Mouse (Mus musculus) forebrain, embryonic 14.5 days (tissue): Measurements from ENCODE around the gene Ube2d3. TPM values are rescaled to one million over a fixed set of nuclear protein-coding genes. Genes with fewer than 3 reads are reported as not detected.

Experiments used
- ATAC-seq: fragments of 200-750 bp; cut with Nextera tagmentation; 2 replicates; pipeline ENCODE4 v1.8.0; 2017; ENCODE audit warnings: mild to moderate bottlenecking, moderate library complexity
- DNase-seq: peaks from one replicate; pipeline ENCODE4 v3.0.0-alpha.2; 2015; ENCODE audit warnings: low spot score
- H3K27ac ChIP-seq: fragments of 300-500 bp; sonication (generic); 2 replicates; pipeline ENCODE4 v1.5.1; 2014; ENCODE audit warnings: low read depth, mild to moderate bottlenecking, control low read depth, low read length, moderate library complexity
- H3K27me3 ChIP-seq: fragments of 300-500 bp; sonication (generic); replicated peaks from 2 replicates; pipeline ENCODE4 v1.6.1; 2014; ENCODE audit warnings: low read length, control low read depth, mixed read lengths; ENCODE audit not compliant: control insufficient read depth, insufficient read depth
- H3K36me3 ChIP-seq: fragments of 300-500 bp; sonication (generic); 2 replicates; pipeline ENCODE4 v1.6.1; 2014; ENCODE audit warnings: low read length, control low read depth; ENCODE audit not compliant: control insufficient read depth, insufficient read depth
- H3K4me1 ChIP-seq: fragments of 300-500 bp; sonication (generic); 2 replicates; pipeline ENCODE4 v1.6.1; 2014; ENCODE audit warnings: antibody characterized with exemption, low read length, control low read depth; ENCODE audit not compliant: control insufficient read depth, insufficient read depth
- H3K4me2 ChIP-seq: fragments of 300-500 bp; sonication (generic); 2 replicates; pipeline ENCODE4 v1.6.1; 2014; ENCODE audit warnings: mild to moderate bottlenecking, control low read depth, low read length
- H3K4me3 ChIP-seq: fragments of 300-500 bp; sonication (generic); 2 replicates; pipeline ENCODE4 v1.5.1; 2014; ENCODE audit warnings: low read depth, low read length, control low read depth
- H3K9ac ChIP-seq: fragments of 300-500 bp; sonication (generic); 2 replicates; pipeline ENCODE4 v1.6.1; 2014; ENCODE audit warnings: mild to moderate bottlenecking, low read length, control low read depth, moderate library complexity
- H3K9me3 ChIP-seq: fragments of 300-500 bp; sonication (generic); replicated peaks from 2 replicates; pipeline ENCODE4 v1.6.1; 2016; ENCODE audit warnings: low read length, control low read depth, mixed read lengths; ENCODE audit not compliant: control insufficient read depth
- WGBS: fragments of 180-500 bp; shearing (Covaris S2); extraction: QIAGEN DNeasy Blood & Tissue Kit; methylation state at CpG from one replicate; pipeline ENCODE4 v1.1.7; 2014; 5-methylcytosine and 5-hydroxymethylcytosine counted together
- polyA plus RNA-seq: library from polyadenylated mRNA; unstranded; fragments of >200 nt; fragmentation: Nextera tagmentation; extraction: Ambion mirVana; gene quantifications from 2 replicates; pipeline ENCODE4 v1.2.1, GENCODE M21; 2014

The Ube2d3 gene
- polyA plus RNA-seq, 1 experiment from 2014 or later: 473 TPM

- no peak overlapping the region for H3K27ac ChIP-seq
- no peaks in the 10 kb centered on the region for H3K9me3 ChIP-seq
- H3K4me3 ChIP-seq: no peak overlapping the region
- H3K4me1 ChIP-seq: peaks cover 9% of the 10 kb centered on the region
- ATAC-seq (no peak), DNase-seq (no peak)
- no peak overlapping the region for H3K4me2 ChIP-seq
- H3K27me3 ChIP-seq: no peaks in the 10 kb centered on the region
- no peak overlapping the region for H3K9ac ChIP-seq
- H3K36me3 ChIP-seq: peaks cover 9% of the 10 kb centered on the region; the same call in 1 of the 2 replicates
Observed at GRCm38 (mm10) chr3:135444930-135445329, 7.0 kb downstream of the Ube2d3 start.

- DNase-seq (no peak), ATAC-seq (no peak)
- H3K4me3 ChIP-seq: no peak overlapping the region
- H3K27ac ChIP-seq: no peak overlapping the region
- H3K27me3 ChIP-seq: no peaks in the 10 kb centered on the region
- no peaks in the 10 kb centered on the region for H3K9me3 ChIP-seq
- H3K36me3 ChIP-seq: peaks cover 40% of the 10 kb centered on the region
- no peaks in the 10 kb centered on the region for H3K4me1 ChIP-seq
- H3K4me2 ChIP-seq: no peak overlapping the region
- H3K9ac ChIP-seq: no peak overlapping the region
Observed at GRCm38 (mm10) chr3:135458981-135459380, 21.0 kb downstream of the Ube2d3 start.

GRCm38 (mm10) chr3:135468402-135468801, 30.5 kb downstream of the Ube2d3 start:
- Histone ChIP-seq H3K27me3 (no peaks in the 10 kb centered on the region), H3K27ac (no peak overlapping the region; the same call in 1 of the 2 replicates), H3K36me3 (peaks cover 17% of the 10 kb centered on the region; the same call in 1 of the 2 replicates), H3K4me2 (no peak overlapping the region), H3K4me1 (no peaks in the 10 kb centered on the region), H3K4me3 (no peak overlapping the region), H3K9ac (no peak overlapping the region), H3K9me3 (no peaks in the 10 kb centered on the region)
- ATAC-seq (no peak), DNase-seq (no peak)
- 89% methylated on average over 1 of the region's 1 CpGs for WGBS

- H3K9me3 ChIP-seq: no peaks in the 10 kb centered on the region
- no peak overlapping the region for H3K27ac ChIP-seq
- H3K9ac ChIP-seq: no peak overlapping the region
- 59% methylated on average over 3 of the region's 3 CpGs for WGBS
- ATAC-seq (peak; percentile 17; the same call in 1 of the 2 replicates), DNase-seq (no peak)
- H3K4me3 ChIP-seq: no peak overlapping the region
- H3K36me3 ChIP-seq: peaks cover 13% of the 10 kb centered on the region; the same call in 1 of the 2 replicates
- no peaks in the 10 kb centered on the region for H3K4me1 ChIP-seq
- H3K27me3 ChIP-seq: no peaks in the 10 kb centered on the region
- no peak overlapping the region for H3K4me2 ChIP-seq
Observed at GRCm38 (mm10) chr3:135469146-135469545, 31.2 kb downstream of the Ube2d3 start.

GRCm38 (mm10) chr3:135469974-135470373, 32.0 kb downstream of the Ube2d3 start:
- H3K4me2 ChIP-seq: no peak overlapping the region
- no peak overlapping the region for H3K4me3 ChIP-seq
- no peaks in the 10 kb centered on the region for H3K27me3 ChIP-seq
- H3K4me1 ChIP-seq: no peaks in the 10 kb centered on the region
- H3K36me3 ChIP-seq: 0 out of 2 replicates have a peak, but pooled peaks cover 5% of the 10 kb centered on the region
- no peak overlapping the region for H3K27ac ChIP-seq
- 38% methylated on average over 4 of the region's 4 CpGs for WGBS
- H3K9me3 ChIP-seq: no peaks in the 10 kb centered on the region
- H3K9ac ChIP-seq: no peak overlapping the region
- DNase-seq (peak; percentile 72), ATAC-seq (peak; percentile 49; the same call in 1 of the 2 replicates)

GRCm38 (mm10) chr3:135470823-135471222, 32.9 kb downstream of the Ube2d3 start:
- H3K36me3 ChIP-seq: 0 out of 2 replicates have a peak, but pooled peaks cover 5% of the 10 kb centered on the region
- H3K9me3 ChIP-seq: no peaks in the 10 kb centered on the region
- no peak overlapping the region for H3K9ac ChIP-seq
- H3K4me2 ChIP-seq: no peak overlapping the region
- WGBS: 78% methylated on average over 1 of the region's 1 CpGs
- no peak for DNase-seq
- H3K4me1 ChIP-seq: no peaks in the 10 kb centered on the region
- no peak overlapping the region for H3K27ac ChIP-seq
- no peaks in the 10 kb centered on the region for H3K27me3 ChIP-seq
- no peak overlapping the region for H3K4me3 ChIP-seq
- no peak for ATAC-seq

- no peak overlapping the region for H3K4me3 ChIP-seq
- no peaks in the 10 kb centered on the region for H3K27me3 ChIP-seq
- ATAC-seq (no peak), DNase-seq (no peak)
- no peaks in the 10 kb centered on the region for H3K36me3 ChIP-seq
- no peaks in the 10 kb centered on the region for H3K4me1 ChIP-seq
- H3K9ac ChIP-seq: no peak overlapping the region
- 86% methylated on average over 8 of the region's 8 CpGs for WGBS
- no peaks in the 10 kb centered on the region for H3K9me3 ChIP-seq
- no peak overlapping the region for H3K27ac ChIP-seq
- H3K4me2 ChIP-seq: no peak overlapping the region
Observed at GRCm38 (mm10) chr3:135475025-135475424, 37.1 kb downstream of the Ube2d3 start.

GRCm38 (mm10) chr3:135476286-135476685, 38.3 kb downstream of the Ube2d3 start:
- 84% methylated on average over 6 of the region's 6 CpGs for WGBS
- no peak overlapping the region for H3K4me2 ChIP-seq
- no peaks in the 10 kb centered on the region for H3K4me1 ChIP-seq
- no peaks in the 10 kb centered on the region for H3K27me3 ChIP-seq
- no peaks in the 10 kb centered on the region for H3K36me3 ChIP-seq
- H3K9ac ChIP-seq: no peak overlapping the region
- no peaks in the 10 kb centered on the region for H3K9me3 ChIP-seq
- DNase-seq: no peak
- H3K4me3 ChIP-seq: no peak overlapping the region
- no peak for ATAC-seq
- no peak overlapping the region for H3K27ac ChIP-seq

- DNase-seq (no peak), ATAC-seq (no peak)
- no peaks in the 10 kb centered on the region for H3K4me1 ChIP-seq
- 97% methylated on average over 2 of the region's 2 CpGs for WGBS
- H3K27me3 ChIP-seq: no peaks in the 10 kb centered on the region
- no peaks in the 10 kb centered on the region for H3K9me3 ChIP-seq
- no peak overlapping the region for H3K9ac ChIP-seq
- H3K4me3 ChIP-seq: no peak overlapping the region
- H3K27ac ChIP-seq: no peak overlapping the region
- H3K36me3 ChIP-seq: no peaks in the 10 kb centered on the region
- no peak overlapping the region for H3K4me2 ChIP-seq
Observed at GRCm38 (mm10) chr3:135476977-135477376, 39.0 kb downstream of the Ube2d3 start.
